Mouse (Mus musculus): ENCODE results near the gene Ms4a8a.
"Not testable (repeated sequence)": the region's sequence is repeated elsewhere in the genome, so short reads cannot be mapped to it uniquely, and the experiment has no call there.

The Ms4a8a gene

DNA sequence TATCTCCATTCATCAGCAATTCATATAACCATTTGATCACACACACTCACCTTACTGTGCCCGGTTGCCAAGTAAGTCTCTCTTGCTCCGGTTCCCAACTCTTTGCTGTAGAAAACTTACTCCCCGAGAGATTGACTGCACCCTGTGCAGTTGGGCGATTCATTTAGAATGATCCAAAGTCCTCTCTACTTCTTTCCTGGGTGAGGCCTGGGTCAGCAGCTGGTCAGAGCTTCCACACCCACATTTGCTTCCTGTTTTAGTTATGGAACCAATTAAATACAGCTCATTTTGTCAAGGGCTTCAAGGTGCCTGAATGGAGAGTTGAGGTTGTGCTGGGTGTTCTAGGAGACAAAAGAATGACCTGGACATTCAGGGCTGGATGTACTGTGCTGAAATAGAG lies at the start of gene Ms4a8a:
Ms4a8a (minus strand) TSS at position 169 of the 400 bp plus-strand sequence.
- DNase-seq (ENCODE audit: inconsistent ontology term): no peak

DNA sequence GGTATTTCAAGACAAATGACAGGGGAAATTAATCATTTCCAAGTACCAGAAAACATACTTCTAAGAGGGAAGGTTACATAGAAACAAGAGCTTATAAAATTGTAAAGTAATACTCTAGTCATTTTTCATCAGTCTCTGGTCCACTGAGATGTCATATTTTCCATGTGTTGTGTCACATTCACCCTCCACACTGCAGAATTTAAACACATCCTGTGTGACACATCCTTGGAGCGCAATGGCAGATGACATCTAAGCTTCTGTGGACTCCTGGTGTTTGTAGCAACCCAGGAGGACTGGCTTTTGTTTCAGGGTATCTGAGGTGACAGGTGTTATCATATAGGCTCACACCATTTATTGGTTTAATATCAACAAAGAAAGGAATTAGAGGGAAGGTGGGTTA lies 48.8 kb upstream of the Ms4a8a start:
- DNase-seq (ENCODE audit: inconsistent ontology term): no peak

DNA sequence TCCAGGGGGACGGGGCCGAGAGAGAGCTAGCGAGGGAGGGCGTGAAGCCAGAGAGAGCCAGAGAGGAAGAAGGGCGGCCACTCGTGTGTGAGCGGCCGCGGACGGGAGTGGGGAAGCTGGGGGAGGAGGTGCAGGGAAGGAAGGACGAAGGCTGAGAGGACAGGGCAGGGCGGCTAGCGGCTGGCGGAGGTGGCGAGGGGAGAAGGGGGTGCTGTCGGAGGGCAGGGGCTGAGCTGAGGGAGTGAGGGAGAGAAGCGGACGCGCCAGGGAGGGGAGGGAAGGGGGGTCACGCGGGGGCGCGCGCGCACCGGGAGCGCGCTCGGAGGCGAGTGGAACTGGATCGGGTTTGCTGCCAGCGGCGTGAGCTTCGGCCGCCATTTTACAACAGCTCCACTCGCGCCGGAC lies 40.1 kb upstream of the Ms4a8a start:
- peak; percentile 19 for DNase-seq (ENCODE audit: inconsistent ontology term)

DNA sequence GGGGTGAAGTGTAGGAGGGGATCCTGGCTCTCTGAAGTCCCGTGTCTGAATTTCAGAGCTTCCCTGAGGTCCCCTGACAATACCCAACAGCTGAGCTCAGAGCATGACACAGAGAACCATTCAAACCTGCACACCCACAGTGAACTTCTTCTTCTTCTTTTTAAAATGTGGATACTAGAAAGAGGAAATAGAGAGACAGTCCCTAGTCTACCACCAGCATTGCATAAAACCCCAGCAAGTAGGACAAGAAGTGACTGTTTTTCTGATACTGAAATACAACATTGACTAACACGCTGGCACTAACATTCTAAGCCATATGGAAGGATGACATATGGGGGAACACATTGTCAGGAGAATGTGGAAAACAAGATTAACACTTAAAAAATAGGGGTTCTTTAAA lies 38.4 kb upstream of the Ms4a8a start:
- no peak for DNase-seq (ENCODE audit: inconsistent ontology term)

DNA sequence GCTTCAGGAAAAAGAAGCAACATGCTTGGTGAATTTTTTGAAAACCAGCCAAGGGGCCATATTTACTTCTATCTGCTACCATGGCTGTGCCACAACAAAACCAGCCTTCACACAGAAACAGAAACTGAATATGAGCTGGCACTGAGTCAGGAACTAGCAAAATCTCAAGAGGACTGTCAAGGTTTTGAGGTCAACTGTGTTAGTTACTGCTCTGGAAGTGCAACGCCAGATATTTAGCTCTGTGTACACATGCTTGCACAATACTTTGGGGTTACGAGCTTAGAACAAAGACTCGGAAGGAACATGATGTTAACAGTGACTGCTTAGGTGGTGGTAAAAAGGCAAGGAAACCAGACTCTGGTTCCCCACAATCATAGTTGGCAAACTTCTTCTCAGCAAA lies 26.8 kb upstream of the Ms4a8a start:
- no peak for DNase-seq (ENCODE audit: inconsistent ontology term)

DNA sequence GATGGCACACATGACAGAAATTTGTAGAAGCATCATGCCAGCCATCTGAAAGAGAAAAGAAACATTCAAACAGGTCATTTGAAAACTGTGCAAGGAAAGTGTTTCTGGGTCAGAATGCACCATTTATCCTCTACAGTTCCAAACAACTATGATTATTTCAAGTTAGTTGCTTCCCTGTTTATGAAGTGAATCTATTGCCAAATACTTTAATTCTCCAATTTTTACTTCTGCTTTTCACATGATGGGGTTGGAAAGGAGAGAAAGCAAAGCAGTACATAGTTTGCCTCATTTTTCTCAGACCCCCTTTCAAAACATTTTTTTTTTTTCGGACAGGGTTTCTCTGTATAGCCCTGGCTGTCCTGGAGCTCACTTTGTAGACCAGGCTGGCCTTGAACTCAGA lies 21.0 kb upstream of the Ms4a8a start:
- no peak for DNase-seq (ENCODE audit: inconsistent ontology term)

DNA sequence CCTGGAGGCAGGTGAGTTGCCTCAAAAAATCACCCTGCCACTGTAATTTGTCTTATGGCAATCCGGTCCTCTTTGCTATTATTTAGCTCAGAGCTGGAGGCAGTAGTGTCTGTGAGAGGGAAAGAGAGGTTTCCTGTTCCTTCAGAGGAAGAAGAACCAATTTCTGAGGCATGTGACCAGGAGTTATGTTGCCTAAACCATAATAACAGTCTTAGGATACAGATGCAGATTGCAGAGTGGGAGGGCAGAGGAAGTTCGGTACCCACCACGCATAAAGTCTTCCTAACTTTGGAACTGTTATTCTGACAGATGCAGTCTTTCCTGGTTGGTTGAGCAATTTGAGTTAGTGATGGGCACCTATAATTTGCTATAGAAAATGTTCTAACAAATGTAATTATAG lies 17.5 kb upstream of the Ms4a8a start:
- no peak for DNase-seq (ENCODE audit: inconsistent ontology term)

DNA sequence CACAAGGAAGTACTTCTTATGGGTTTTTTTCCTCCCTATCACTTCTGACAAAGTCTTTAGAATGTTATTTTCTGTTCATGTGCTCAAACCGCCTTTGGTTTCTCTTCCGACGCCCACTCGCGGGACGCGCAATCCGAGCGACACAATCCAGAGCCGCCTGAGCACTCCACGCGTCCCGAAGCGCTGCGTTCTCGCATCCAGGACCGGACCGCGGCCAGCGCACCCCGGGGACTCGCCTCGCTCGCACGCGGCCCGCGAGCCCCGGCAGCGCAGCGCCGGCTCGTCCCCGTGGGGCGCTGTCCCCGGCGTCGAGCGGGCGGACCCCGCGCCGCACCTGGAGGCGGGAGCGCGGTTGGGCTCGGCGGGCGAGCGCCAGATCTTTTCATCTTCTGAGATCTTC lies 11.2 kb upstream of the Ms4a8a start:
- peak; percentile 13 for DNase-seq (ENCODE audit: inconsistent ontology term)

DNA sequence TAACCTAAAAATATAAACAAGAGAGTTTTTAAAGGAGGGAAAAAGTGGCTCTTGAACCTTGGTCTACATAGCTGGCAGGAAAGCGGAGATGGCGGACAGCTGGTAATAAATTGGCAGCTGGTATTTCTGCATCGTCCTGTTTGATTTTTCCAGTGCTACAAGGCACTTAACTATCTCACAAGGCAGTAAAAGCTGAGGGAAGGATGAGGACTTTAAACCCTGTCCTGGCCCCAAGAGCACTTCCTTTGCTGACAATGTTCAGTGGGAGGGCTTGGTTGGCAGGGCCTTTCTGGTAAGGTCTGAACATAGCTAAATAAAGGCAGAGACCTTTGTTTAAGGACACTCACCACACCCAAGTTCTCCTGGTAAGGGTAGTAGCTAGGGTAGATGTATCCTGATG lies 10.5 kb downstream of the Ms4a8a start:
- DNase-seq (ENCODE audit: inconsistent ontology term): no peak

DNA sequence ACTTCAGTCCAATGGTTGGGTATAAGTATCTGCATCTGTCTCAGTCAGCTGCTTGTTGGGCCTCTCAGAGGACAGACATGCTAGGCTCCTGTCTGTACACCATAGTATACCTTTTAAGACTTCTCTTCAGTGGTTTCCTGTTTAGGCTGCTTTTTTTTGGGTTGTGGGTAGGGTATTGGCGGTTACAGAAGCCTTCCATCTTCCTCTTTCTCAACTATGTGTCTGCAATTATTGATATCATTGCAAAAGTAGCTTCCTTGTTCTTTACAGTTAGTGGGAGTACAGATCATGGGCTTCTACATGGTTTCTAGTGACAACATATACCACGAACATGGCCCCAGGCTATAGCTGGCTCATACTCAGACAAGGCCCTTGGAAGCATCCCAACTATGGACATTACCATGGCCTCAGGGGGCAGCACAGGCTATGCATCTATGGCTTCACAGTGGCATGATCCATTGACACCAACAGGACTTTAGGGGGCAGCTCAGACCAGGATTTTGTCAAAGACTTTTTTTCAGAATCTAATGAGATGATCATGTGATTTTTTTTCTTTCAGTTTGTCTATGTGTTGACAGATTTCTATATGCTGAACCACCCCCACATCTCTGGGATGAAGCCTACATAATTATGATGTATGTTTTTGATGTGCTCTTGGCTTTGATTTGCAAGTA lies 15.6 kb downstream of the Ms4a8a start:
- no peak for DNase-seq (ENCODE audit: inconsistent ontology term)

DNA sequence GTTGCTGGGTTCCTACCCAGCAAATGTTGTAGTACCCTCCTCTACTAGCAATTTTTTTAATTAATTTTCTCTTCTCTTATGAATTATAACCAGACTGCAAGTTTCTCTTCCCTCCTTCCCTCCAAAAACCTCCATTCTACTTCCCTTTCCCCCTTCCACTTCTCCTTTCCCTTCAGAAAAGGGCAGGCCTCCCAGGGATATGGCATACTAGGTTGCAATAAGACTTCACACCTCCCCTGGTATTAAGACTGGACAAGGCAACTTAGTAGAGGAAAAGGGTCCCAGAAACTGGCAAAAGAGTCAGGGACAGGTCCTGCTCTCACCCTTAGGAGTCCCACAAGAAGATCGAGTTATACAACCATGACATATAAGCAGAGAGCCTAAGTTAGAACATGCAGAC lies 20.0 kb downstream of the Ms4a8a start:
- DNase-seq (ENCODE audit: inconsistent ontology term): no peak

DNA sequence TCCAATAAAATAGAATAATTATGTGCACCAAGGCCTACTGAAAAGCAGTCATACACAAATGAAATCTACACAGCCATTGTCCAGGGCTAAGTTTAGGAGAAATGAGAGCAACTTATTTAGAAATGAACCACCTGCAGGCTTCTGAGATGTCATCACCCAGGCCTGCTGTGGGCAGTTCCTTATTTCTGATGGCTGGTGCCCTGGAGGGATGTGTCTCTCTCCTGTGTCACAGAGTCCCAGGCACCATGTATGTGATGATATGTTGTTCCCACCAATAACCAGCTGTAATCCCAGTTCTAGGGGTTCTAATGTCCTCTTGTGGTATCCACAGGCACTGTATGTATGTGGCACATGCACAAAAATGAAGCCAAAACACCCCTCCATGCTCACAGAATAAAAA lies 20.9 kb downstream of the Ms4a8a start:
- DNase-seq (ENCODE audit: inconsistent ontology term): no peak

DNA sequence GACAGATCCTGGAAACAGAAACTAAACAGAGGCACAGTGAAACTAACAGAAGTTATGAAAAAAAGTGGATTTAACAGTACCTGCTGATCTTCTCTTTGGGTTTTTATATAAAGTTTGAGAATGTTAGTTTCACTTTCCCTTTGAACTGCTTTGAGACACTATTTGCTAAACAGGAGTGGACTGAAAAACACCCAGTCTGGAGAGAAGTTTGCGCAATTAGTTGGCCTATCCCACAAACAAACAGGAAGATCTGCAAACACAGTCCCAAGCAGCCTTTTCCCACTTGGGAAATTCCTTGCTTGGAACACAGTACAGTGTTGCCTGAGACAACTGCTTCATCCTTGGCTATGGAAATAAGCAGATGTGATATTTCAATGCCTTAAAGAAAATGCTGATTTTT lies 25.2 kb downstream of the Ms4a8a start:
- DNase-seq (ENCODE audit: inconsistent ontology term): not testable (repeated sequence)

DNA sequence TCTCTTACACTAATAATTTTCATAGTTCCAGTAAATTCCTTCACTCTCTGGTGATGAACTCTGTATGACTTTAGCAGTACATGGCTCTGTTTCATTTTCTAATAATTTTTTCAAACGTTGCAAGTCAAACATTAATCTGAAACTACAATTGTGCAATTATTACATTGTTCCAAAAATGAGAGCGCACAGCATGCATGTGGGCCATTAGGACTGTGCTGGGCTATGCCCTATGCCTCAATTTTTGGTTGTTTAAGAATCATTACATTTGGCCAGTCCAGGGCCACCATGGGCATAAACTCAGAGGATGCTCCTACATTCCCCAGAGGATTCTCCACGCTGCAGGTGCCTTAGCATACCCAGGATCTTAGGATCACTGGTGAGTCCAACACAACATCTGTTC lies 27.6 kb downstream of the Ms4a8a start:
- no peak for DNase-seq (ENCODE audit: inconsistent ontology term)

DNA sequence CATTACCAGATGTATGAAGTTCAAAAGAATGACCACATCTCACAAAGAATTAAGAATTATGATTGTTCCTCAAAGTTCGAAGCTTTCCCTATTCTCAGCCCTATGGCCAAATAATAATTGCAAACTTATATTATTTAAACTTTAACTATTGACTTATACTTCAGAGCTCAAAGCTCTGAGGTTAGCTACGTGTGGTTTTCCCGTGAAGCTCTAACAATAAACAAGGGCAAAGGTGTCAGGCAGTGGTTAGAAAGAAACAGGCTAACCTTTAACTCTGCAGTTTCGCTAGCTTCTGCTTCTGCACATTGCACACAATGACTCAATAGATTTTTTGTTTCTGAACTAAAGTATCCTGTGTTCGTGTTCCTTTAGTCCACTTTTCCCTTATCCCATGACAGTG lies 28.0 kb downstream of the Ms4a8a start:
- DNase-seq (ENCODE audit: inconsistent ontology term): no peak

DNA sequence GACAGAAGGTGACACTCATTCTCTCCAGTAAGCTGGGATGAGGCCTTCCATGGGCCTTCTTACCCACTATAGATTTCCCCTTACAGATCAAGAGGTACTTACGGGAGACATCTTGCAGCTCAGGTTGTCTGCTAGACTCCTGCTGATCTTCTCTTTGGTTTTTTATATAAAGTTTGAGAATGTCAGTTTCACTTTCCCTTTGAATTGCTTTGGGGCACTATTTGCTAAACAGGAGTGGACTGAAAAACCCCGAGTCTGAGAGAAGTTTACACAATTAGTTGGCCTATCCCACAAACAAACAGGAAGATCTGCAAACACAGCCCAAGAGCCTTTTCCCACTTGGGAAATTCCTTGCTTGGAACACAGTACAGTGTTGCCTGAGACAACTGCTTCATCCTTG lies 30.6 kb downstream of the Ms4a8a start:
- DNase-seq (ENCODE audit: inconsistent ontology term): no peak

DNA sequence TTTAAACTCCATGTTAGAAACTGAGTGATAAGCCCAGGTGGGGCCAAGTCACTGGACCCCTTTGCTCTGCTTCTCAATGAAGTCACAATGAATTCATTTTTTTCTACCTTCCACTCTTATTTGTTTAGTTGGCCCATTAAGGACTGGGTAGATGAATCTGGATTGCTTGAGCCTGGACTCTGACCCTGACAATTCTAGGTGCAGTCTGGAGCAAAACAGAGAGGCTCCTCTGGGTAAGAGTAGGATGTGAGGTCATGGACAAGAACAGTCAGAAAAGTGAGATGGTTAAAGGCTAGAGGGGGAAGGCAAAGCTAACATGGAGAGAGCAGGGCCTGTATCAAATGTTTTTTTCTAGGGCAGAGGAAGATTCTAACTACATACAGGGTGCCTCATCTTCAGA lies 31.5 kb downstream of the Ms4a8a start:
- DNase-seq (ENCODE audit: inconsistent ontology term): no peak

DNA sequence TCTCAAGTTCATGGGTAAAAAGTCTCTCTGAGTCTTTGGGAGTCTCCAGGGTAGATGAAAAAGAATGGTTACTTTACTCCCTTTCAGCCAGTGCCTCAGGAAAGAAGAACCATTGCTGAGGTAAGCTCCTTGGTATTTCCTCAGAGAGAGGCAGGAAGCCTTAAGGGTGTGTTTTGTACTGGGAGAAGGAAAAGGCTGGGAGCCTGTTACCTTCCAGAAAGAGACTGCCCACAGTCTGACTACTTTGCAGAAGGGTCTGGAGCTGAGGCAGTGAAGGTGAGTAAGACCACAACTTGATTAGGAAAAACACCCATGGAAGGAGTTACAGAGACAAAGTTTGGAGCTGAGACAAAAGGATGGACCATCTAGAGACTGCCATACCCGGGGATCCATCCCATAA lies 32.4 kb downstream of the Ms4a8a start:
- DNase-seq (ENCODE audit: inconsistent ontology term): no peak

DNA sequence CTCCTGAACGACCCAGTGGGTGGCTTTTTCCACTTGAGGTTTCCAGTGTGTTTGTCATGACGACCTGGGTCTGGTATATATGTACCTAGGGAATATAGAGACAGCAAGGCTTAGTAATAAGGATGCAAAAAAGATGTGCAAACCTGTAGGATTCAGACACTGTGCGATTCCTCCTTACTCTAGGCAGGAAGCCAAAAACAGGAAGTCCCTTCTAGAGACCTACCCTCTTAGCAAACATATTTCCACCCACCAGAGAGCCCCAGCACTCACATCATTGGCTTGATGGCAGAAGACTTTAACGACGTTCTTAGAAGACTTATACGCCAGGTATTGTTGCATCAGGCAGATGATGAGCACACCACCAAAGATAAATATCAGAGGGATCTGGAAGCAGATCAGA lies 32.9 kb downstream of the Ms4a8a start:
- DNase-seq (ENCODE audit: inconsistent ontology term): no peak

DNA sequence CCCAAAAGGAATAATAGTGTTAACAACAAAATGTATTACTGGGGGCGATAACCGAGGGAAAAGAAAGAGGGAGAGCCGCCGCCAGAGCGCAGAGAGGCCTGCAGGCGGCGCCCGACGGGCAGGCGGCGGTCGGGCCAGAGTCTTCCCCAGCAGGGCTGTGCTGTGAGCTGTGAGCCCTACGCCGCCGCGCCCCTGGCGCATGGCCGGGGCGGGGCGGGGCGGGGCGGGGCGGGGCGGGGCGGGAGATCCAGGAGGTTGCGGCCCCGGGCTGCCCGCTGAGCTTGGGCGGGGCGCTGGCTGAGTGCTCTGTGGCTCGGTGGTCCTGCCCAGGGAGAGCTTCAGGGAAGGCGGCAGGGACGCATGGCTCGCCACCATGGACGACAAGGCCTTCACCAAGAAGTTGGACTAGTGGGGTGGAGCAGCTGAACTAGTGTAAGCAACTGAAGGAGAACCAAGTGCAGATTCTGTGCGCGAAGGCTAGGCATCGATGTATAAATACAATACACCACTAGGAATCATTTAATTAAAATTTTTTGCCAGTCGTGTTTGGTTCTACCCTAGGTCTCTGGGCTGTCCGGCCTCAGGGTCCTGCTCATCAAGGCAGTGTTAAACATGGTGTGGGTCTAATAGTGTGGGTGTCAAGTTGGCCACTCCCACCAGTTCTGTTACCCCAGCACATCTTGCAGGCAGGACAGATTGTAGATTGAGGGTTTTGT lies 35.7 kb downstream of the Ms4a8a start:
- DNase-seq (ENCODE audit: inconsistent ontology term): peak; percentile 67

DNA sequence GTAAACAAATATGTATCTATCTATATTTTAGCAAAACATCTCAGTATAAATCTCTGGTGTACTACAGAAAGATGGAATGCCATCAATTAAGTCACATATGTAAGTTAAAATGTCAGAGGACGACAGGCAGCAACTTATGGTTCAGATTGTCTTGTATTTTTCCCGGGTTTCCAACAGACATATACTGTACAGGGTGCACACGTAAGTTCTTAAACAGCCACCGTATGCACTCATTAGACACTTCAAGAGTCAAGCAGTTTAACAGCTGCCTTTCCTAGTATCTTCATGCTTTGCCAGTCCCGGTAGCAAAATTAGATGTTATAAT lies 36.3 kb downstream of the Ms4a8a start:
- no peak for DNase-seq (ENCODE audit: inconsistent ontology term)

DNA sequence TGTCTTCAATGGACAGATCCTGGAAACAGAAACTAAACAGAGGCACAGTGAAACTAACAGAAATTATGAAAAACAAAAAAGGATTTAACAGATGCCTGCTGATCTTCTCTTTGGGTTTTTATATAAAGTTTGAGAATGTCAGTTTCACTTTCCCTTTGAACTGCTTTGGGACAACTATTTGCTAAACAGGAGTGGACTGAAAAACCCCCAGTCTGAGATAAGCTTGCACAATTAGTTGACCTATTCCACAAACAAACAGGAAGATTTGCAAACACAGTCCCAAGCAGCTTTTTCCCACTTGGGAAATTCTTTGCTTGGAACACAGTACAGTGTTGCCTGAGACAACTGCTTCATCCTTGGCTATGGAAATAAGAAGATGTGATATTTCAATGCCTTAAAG lies 43.3 kb downstream of the Ms4a8a start:
- DNase-seq (ENCODE audit: inconsistent ontology term): no peak

DNA sequence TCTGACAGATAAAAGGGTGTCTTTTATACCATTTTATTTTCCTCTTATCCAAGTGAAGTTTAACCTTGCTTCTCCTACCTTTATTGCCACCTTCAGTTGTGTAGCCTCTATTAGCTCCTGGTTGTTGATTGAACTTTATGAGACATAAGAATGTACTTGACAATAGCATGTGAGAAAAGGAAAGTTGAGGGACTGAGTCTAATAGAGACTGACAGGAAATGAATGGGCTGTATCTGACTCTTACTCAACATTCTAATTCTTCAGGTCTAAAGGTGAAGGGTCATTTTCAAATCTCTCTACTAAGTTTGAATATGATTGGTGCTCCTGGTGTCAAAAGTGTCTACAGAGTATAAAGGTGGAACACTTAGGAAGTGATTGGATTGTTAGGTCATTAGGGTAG lies 58.5 kb downstream of the Ms4a8a start:
- no peak for DNase-seq (ENCODE audit: inconsistent ontology term)

DNA sequence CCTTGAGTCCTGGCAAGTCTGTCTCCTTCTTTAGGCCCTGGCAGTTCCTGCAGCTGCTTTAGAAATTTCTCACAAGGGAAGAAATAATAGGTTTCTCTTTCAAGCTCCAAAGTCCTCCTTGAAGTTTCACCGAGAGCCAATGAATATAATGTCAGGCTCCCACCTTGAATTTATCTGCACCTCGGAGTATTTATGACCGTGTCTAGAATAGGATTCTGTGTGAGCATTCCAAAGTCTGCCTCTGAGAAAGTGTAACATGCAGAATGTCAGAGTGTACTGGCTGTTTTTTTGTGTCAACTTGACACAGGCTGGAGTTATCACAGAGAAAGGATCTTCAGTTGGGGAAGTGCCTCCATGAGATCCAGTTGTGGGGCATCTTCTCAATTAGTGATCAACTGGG lies 63.0 kb downstream of the Ms4a8a start, which contains the start of gene Ms4a18:
Ms4a18 (minus strand) TSS at position 141 of the 400 bp plus-strand sequence.
- DNase-seq (ENCODE audit: inconsistent ontology term): no peak

Measured in Muller cell, postnatal 12 days (primary cell).